ENCODE assay signal across 20 mouse cellular contexts in the genomic region with DNA sequence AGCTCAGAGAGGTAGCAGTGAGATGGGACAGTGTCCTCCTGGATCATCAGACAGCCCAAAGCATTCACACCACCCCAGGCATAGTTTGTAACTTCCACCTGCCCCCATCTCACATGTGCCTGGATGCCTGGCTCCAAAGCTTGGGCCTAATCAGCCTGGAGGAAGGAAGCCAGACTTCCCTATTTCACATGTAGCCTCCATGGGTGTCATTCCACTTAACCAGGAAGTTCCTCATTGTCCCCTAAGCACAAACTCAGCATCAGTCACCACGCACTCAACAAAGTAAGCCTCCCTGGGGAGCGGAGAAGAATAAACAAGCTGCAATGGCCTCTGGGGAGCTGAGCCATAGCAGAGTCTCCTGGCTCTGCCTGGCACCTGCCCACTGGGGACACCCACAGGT.
"Had no signal": no experiment of that assay in that cellular context is flagged by ENCODE, and none has a peak within 500 bp of the region (broad histone marks: within the 10 kb centered on the region; RNA-seq: fewer than 3 reads in every experiment).

No protein-coding gene starts in this region.

- H3K4me2 ChIP-seq: limb, embryonic 12.5 days; limb, embryonic 15.5 days; liver, embryonic 12.5 days; liver, embryonic 15.5 days; midbrain, embryonic 11.5 days; neural tube, embryonic 12.5 days; neural tube, embryonic 15.5 days; stomach, embryonic 15.5 days had no signal

- H3K36me3 ChIP-seq: limb, embryonic 12.5 days; limb, embryonic 15.5 days; liver, embryonic 12.5 days; liver, embryonic 15.5 days; neural tube, embryonic 12.5 days; neural tube, embryonic 15.5 days; stomach, embryonic 15.5 days had no signal

- H3K9ac ChIP-seq: limb, embryonic 12.5 days; limb, embryonic 15.5 days; liver, embryonic 12.5 days; liver, embryonic 15.5 days; neural tube, embryonic 12.5 days; neural tube, embryonic 15.5 days; stomach, embryonic 15.5 days had no signal

- H3K9me3 ChIP-seq: limb, embryonic 12.5 days; limb, embryonic 15.5 days; liver, embryonic 12.5 days; liver, embryonic 15.5 days; neural tube, embryonic 12.5 days; neural tube, embryonic 15.5 days; stomach, embryonic 15.5 days had no signal

- ATAC-seq: liver, embryonic 12.5 days had no signal

- DNase-seq: kidney, adult 18-20 months; kidney, adult 9 months; kidney, postnatal 14 days; kidney, postnatal 4 days; left cerebral cortex, postnatal 4 days; lung, adult 2 months; midbrain, embryonic 14.5 days; retina, postnatal 1 day; right cerebral cortex, postnatal 25 days; spleen, adult 18-20 months; thymus, postnatal 36 days had no signal

- H3K27ac ChIP-seq: limb, embryonic 12.5 days; limb, embryonic 15.5 days; liver, embryonic 12.5 days; liver, embryonic 15.5 days; macrophage; neural tube, embryonic 15.5 days; stomach, embryonic 15.5 days had no signal

- H3K4me3 ChIP-seq: limb, embryonic 12.5 days; limb, embryonic 15.5 days; liver, embryonic 12.5 days; liver, embryonic 15.5 days; neural tube, embryonic 12.5 days; neural tube, embryonic 15.5 days; stomach, embryonic 15.5 days had no signal

- H3K4me1 ChIP-seq: liver, embryonic 12.5 days; liver, embryonic 15.5 days had no signal
